Mouse (Mus musculus) hindbrain, embryonic 14.5 days (tissue): ENCODE measurements around the gene 2010111I01Rik. TPM values are rescaled to one million over a fixed set of nuclear protein-coding genes. Genes with fewer than 3 reads are reported as not detected.

Experiments
- ATAC-seq: fragments of 200-750 bp; cut with Nextera tagmentation; 2 replicates; pipeline ENCODE4 v1.8.0; 2017; ENCODE audit warnings: moderate number of reproducible peaks, mild to moderate bottlenecking, moderate TSS enrichment, moderate library complexity; ENCODE audit not compliant: low FRiP score
- DNase-seq: peaks from one replicate; pipeline ENCODE4 v3.0.0-alpha.2; 2015; ENCODE audit warnings: low spot score
- H3K27ac ChIP-seq: fragments of 300-500 bp; sonication (generic); 2 replicates; pipeline ENCODE4 v1.5.1; 2014; ENCODE audit warnings: mild to moderate bottlenecking, moderate library complexity
- H3K27me3 ChIP-seq: fragments of 300-500 bp; sonication (generic); 2 replicates; pipeline ENCODE4 v1.6.1; 2014; ENCODE audit warnings: mild to moderate bottlenecking, low read length, mixed read lengths; ENCODE audit not compliant: control insufficient read depth, insufficient read depth
- H3K36me3 ChIP-seq: fragments of 300-500 bp; sonication (generic); replicated peaks from 2 replicates; pipeline ENCODE4 v1.6.1; 2014; ENCODE audit not compliant: control insufficient read depth, insufficient read depth
- H3K4me1 ChIP-seq: fragments of 300-500 bp; sonication (generic); replicated peaks from 2 replicates; pipeline ENCODE4 v1.6.1; 2014; ENCODE audit warnings: antibody characterized with exemption, low read length, mixed read lengths; ENCODE audit not compliant: control insufficient read depth, insufficient read depth
- H3K4me2 ChIP-seq: fragments of 300-500 bp; sonication (generic); replicated peaks from 2 replicates; pipeline ENCODE4 v1.6.1; 2014; ENCODE audit warnings: mild to moderate bottlenecking, moderate library complexity
- H3K4me3 ChIP-seq: fragments of 300-500 bp; sonication (generic); replicated peaks from 2 replicates; pipeline ENCODE4 v1.5.1; 2014; ENCODE audit warnings: mild to moderate bottlenecking, low read length
- H3K9ac ChIP-seq: fragments of 300-500 bp; sonication (generic); 2 replicates; pipeline ENCODE4 v1.6.1; 2014
- H3K9me3 ChIP-seq: fragments of 300-500 bp; sonication (generic); 2 replicates; pipeline ENCODE4 v1.6.1; 2016; ENCODE audit warnings: low read length; ENCODE audit not compliant: control insufficient read depth
- WGBS: fragments of 180-500 bp; shearing (Covaris S2); extraction: QIAGEN DNeasy Blood & Tissue Kit; methylation state at CpG from one replicate; pipeline ENCODE4 v1.1.7; 2014; 5-methylcytosine and 5-hydroxymethylcytosine counted together
- polyA plus RNA-seq: library from polyadenylated mRNA; unstranded; fragments of >200 nt; fragmentation: Nextera tagmentation; extraction: Ambion mirVana; gene quantifications from 2 replicates; pipeline ENCODE4 v1.2.1, GENCODE M21; 2014

The 2010111I01Rik gene
- polyA plus RNA-seq, 1 experiment from 2014 or later = 32.6 TPM

GRCm38 (mm10) chr13:62951606-62952005, 13.1 kb upstream of the 2010111I01Rik start:
- DNase-seq = no peak
- Histone ChIP-seq H3K9ac (no peak overlapping the region), H3K4me2 (no peak overlapping the region), H3K4me1 (no peaks in the 10 kb centered on the region), H3K36me3 (no peaks in the 10 kb centered on the region), H3K27ac (no peak overlapping the region), H3K4me3 (no peak overlapping the region), H3K27me3 (no peaks in the 10 kb centered on the region), H3K9me3 (no peaks in the 10 kb centered on the region)
- no peak for ATAC-seq
- WGBS = 77% methylated on average over 1 of the region's 1 CpGs

GRCm38 (mm10) chr13:62952047-62952446, 12.6 kb upstream of the 2010111I01Rik start:
- Histone ChIP-seq H3K36me3 (no peaks in the 10 kb centered on the region), H3K27me3 (no peaks in the 10 kb centered on the region), H3K9ac (no peak overlapping the region), H3K27ac (no peak overlapping the region), H3K4me2 (no peak overlapping the region), H3K4me1 (no peaks in the 10 kb centered on the region), H3K9me3 (no peaks in the 10 kb centered on the region), H3K4me3 (no peak overlapping the region)
- 79% methylated on average over 3 of the region's 3 CpGs for WGBS
- ATAC-seq (no peak), DNase-seq (no peak)

- ATAC-seq (no peak), DNase-seq (no peak)
- Histone ChIP-seq H3K36me3 (no peaks in the 10 kb centered on the region), H3K4me2 (no peak overlapping the region), H3K27me3 (no peaks in the 10 kb centered on the region), H3K9me3 (no peaks in the 10 kb centered on the region), H3K9ac (no peak overlapping the region), H3K27ac (no peak overlapping the region), H3K4me3 (no peak overlapping the region), H3K4me1 (no peaks in the 10 kb centered on the region)
- 86% methylated on average over 3 of the region's 3 CpGs for WGBS
Observed at GRCm38 (mm10) chr13:62952624-62953023, 12.1 kb upstream of the 2010111I01Rik start.

- H3K4me2 ChIP-seq = no peak overlapping the region
- H3K27ac ChIP-seq = no peak overlapping the region
- no peaks in the 10 kb centered on the region for H3K27me3 ChIP-seq
- no peak overlapping the region for H3K4me3 ChIP-seq
- no peak for ATAC-seq
- no peak overlapping the region for H3K9ac ChIP-seq
- DNase-seq = no peak
- WGBS = 93% methylated on average over 6 of the region's 6 CpGs
- H3K9me3 ChIP-seq = no peaks in the 10 kb centered on the region
- H3K4me1 ChIP-seq = no peaks in the 10 kb centered on the region
- H3K36me3 ChIP-seq = no peaks in the 10 kb centered on the region
Observed at GRCm38 (mm10) chr13:62955997-62956396, 8.7 kb upstream of the 2010111I01Rik start.

- Histone ChIP-seq H3K4me3 (no peak overlapping the region), H3K36me3 (no peaks in the 10 kb centered on the region), H3K27ac (no peak overlapping the region), H3K27me3 (no peaks in the 10 kb centered on the region), H3K9me3 (no peaks in the 10 kb centered on the region), H3K4me1 (no peaks in the 10 kb centered on the region), H3K4me2 (no peak overlapping the region), H3K9ac (no peak overlapping the region)
- ATAC-seq (no peak), DNase-seq (no peak)
- 87% methylated on average over 10 of the region's 10 CpGs for WGBS
Observed at GRCm38 (mm10) chr13:62956776-62957175, 7.9 kb upstream of the 2010111I01Rik start.

- no peak overlapping the region for H3K27ac ChIP-seq
- H3K9ac ChIP-seq = no peak overlapping the region
- no peak for DNase-seq
- 90% methylated on average over 2 of the region's 2 CpGs for WGBS
- H3K4me3 ChIP-seq = no peak overlapping the region
- H3K9me3 ChIP-seq = no peaks in the 10 kb centered on the region
- no peaks in the 10 kb centered on the region for H3K36me3 ChIP-seq
- H3K4me2 ChIP-seq = no peak overlapping the region
- peaks cover 10% of the 10 kb centered on the region; the same call in 1 of the 2 replicates for H3K4me1 ChIP-seq
- no peak for ATAC-seq
- H3K27me3 ChIP-seq = no peaks in the 10 kb centered on the region
Observed at GRCm38 (mm10) chr13:62963358-62963757, 1.3 kb upstream of the 2010111I01Rik start.

GRCm38 (mm10) chr13:62968223-62968622, 3.5 kb downstream of the 2010111I01Rik start:
- Histone ChIP-seq H3K27me3 (no peaks in the 10 kb centered on the region), H3K9me3 (no peaks in the 10 kb centered on the region), H3K27ac (no peak overlapping the region), H3K36me3 (no peaks in the 10 kb centered on the region), H3K9ac (no peak overlapping the region), H3K4me2 (no peak overlapping the region), H3K4me3 (no peak overlapping the region), H3K4me1 (peaks cover 10% of the 10 kb centered on the region; the same call in 1 of the 2 replicates)
- WGBS = 90% methylated on average over 12 of the region's 12 CpGs
- DNase-seq (no peak), ATAC-seq (no peak)

- H3K36me3 ChIP-seq = no peaks in the 10 kb centered on the region
- H3K9me3 ChIP-seq = no peaks in the 10 kb centered on the region
- H3K27me3 ChIP-seq = no peaks in the 10 kb centered on the region
- ATAC-seq (no peak), DNase-seq (no peak)
- H3K9ac ChIP-seq = no peak overlapping the region
- H3K4me1 ChIP-seq = peaks cover 5% of the 10 kb centered on the region; the same call in 1 of the 2 replicates
- H3K4me3 ChIP-seq = no peak overlapping the region
- no peak overlapping the region for H3K4me2 ChIP-seq
- no peak overlapping the region for H3K27ac ChIP-seq
- 82% methylated on average over 11 of the region's 11 CpGs for WGBS
Observed at GRCm38 (mm10) chr13:62970515-62971269, 6.0 kb downstream of the 2010111I01Rik start.

GRCm38 (mm10) chr13:62972403-62972802, 7.7 kb downstream of the 2010111I01Rik start:
- no peak overlapping the region for H3K9ac ChIP-seq
- H3K27me3 ChIP-seq = no peaks in the 10 kb centered on the region
- no peak overlapping the region for H3K27ac ChIP-seq
- ATAC-seq = no peak
- DNase-seq = no peak
- no peaks in the 10 kb centered on the region for H3K36me3 ChIP-seq
- H3K4me3 ChIP-seq = no peak overlapping the region
- WGBS = 93% methylated on average over 3 of the region's 3 CpGs
- H3K4me1 ChIP-seq = no peaks in the 10 kb centered on the region
- H3K4me2 ChIP-seq = no peak overlapping the region
- H3K9me3 ChIP-seq = no peaks in the 10 kb centered on the region
